Mouse (Mus musculus): Measurements from ENCODE around the gene Cacng6. TPM values are rescaled to one million over a fixed set of nuclear protein-coding genes. Genes with fewer than 3 reads are reported as not detected.

The Cacng6 gene
- polyA plus RNA-seq, 1 experiment from 2014 or later = 0.44 TPM

GRCm38 (mm10) chr7:3447026-3447425 is 23.0 kb downstream of the Cacng6 start:
- H3K9me3 ChIP-seq (ENCODE audit: control insufficient read depth, low read length) = no peaks in the 10 kb centered on the region
- H3K4me1 ChIP-seq (replicated peaks; ENCODE audit: control insufficient read depth, insufficient read depth, low read length) = no peaks in the 10 kb centered on the region
- no peak for DNase-seq (ENCODE audit: low spot score)
- 80% methylated on average over 4 of the region's 4 CpGs for WGBS
- no peak overlapping the region for H3K4me3 ChIP-seq (ENCODE audit: low read depth, low read length)
- H3K4me2 ChIP-seq (ENCODE audit: low read depth, low read length, severe bottlenecking) = no peak overlapping the region
- H3K27ac ChIP-seq (ENCODE audit: low read depth, low read length) = no peak overlapping the region
- no peaks in the 10 kb centered on the region for H3K36me3 ChIP-seq (ENCODE audit: control insufficient read depth, insufficient read depth, low read length)
- ATAC-seq (replicated peaks; ENCODE audit: low FRiP score) = no peak
- H3K9ac ChIP-seq (ENCODE audit: low read length) = no peak overlapping the region
- H3K27me3 ChIP-seq (ENCODE audit: control insufficient read depth, insufficient read depth, low read length) = no peaks in the 10 kb centered on the region

- Histone ChIP-seq H3K4me3 (ENCODE audit: low read depth, low read length) (no peak overlapping the region), H3K27ac (ENCODE audit: low read depth, low read length) (no peak overlapping the region), H3K9ac (ENCODE audit: low read length) (no peak overlapping the region), H3K9me3 (ENCODE audit: control insufficient read depth, low read length) (no peaks in the 10 kb centered on the region), H3K4me1 (replicated peaks; ENCODE audit: control insufficient read depth, insufficient read depth, low read length) (no peaks in the 10 kb centered on the region), H3K4me2 (ENCODE audit: low read depth, low read length, severe bottlenecking) (no peak overlapping the region), H3K27me3 (ENCODE audit: control insufficient read depth, insufficient read depth, low read length) (no peaks in the 10 kb centered on the region), H3K36me3 (ENCODE audit: control insufficient read depth, insufficient read depth, low read length) (no peaks in the 10 kb centered on the region)
- ATAC-seq (replicated peaks; ENCODE audit: low FRiP score) (peak; percentile 71; the same call in 1 of the 2 replicates), DNase-seq (ENCODE audit: low spot score) (peak; percentile 89)
- 25% methylated on average over 15 of the region's 15 CpGs for WGBS
These were observed 24.9 kb downstream of the Cacng6 start for GRCm38 (mm10) chr7:3448737-3449454.

GRCm38 (mm10) chr7:3450671-3451070 is 26.7 kb downstream of the Cacng6 start:
- ATAC-seq (replicated peaks; ENCODE audit: low FRiP score) = no peak
- Histone ChIP-seq H3K27ac (ENCODE audit: low read depth, low read length) (no peak overlapping the region), H3K27me3 (ENCODE audit: control insufficient read depth, insufficient read depth, low read length) (no peaks in the 10 kb centered on the region), H3K4me1 (replicated peaks; ENCODE audit: control insufficient read depth, insufficient read depth, low read length) (no peaks in the 10 kb centered on the region), H3K9me3 (ENCODE audit: control insufficient read depth, low read length) (no peaks in the 10 kb centered on the region), H3K36me3 (ENCODE audit: control insufficient read depth, insufficient read depth, low read length) (no peaks in the 10 kb centered on the region), H3K4me3 (ENCODE audit: low read depth, low read length) (no peak overlapping the region), H3K4me2 (ENCODE audit: low read depth, low read length, severe bottlenecking) (no peak overlapping the region), H3K9ac (ENCODE audit: low read length) (no peak overlapping the region)
- 66% methylated on average over 5 of the region's 5 CpGs for WGBS
- no peak for DNase-seq (ENCODE audit: low spot score)

- Histone ChIP-seq H3K4me2 (ENCODE audit: low read depth, low read length, severe bottlenecking) (no peak overlapping the region), H3K9ac (ENCODE audit: low read length) (no peak overlapping the region), H3K9me3 (ENCODE audit: control insufficient read depth, low read length) (no peaks in the 10 kb centered on the region), H3K36me3 (ENCODE audit: control insufficient read depth, insufficient read depth, low read length) (no peaks in the 10 kb centered on the region), H3K27me3 (ENCODE audit: control insufficient read depth, insufficient read depth, low read length) (no peaks in the 10 kb centered on the region), H3K27ac (ENCODE audit: low read depth, low read length) (no peak overlapping the region), H3K4me1 (replicated peaks; ENCODE audit: control insufficient read depth, insufficient read depth, low read length) (no peaks in the 10 kb centered on the region), H3K4me3 (ENCODE audit: low read depth, low read length) (no peak overlapping the region)
- 60% methylated on average over 6 of the region's 6 CpGs for WGBS
- ATAC-seq (replicated peaks; ENCODE audit: low FRiP score) (no peak), DNase-seq (ENCODE audit: low spot score) (no peak)
These were observed 27.2 kb downstream of the Cacng6 start for GRCm38 (mm10) chr7:3451161-3451560.

- Histone ChIP-seq H3K36me3 (ENCODE audit: control insufficient read depth, insufficient read depth, low read length) (no peaks in the 10 kb centered on the region), H3K27me3 (ENCODE audit: control insufficient read depth, insufficient read depth, low read length) (no peaks in the 10 kb centered on the region), H3K27ac (ENCODE audit: low read depth, low read length) (no peak overlapping the region), H3K4me3 (ENCODE audit: low read depth, low read length) (no peak overlapping the region), H3K9me3 (ENCODE audit: control insufficient read depth, low read length) (no peaks in the 10 kb centered on the region), H3K4me1 (replicated peaks; ENCODE audit: control insufficient read depth, insufficient read depth, low read length) (no peaks in the 10 kb centered on the region), H3K9ac (ENCODE audit: low read length) (no peak overlapping the region), H3K4me2 (ENCODE audit: low read depth, low read length, severe bottlenecking) (no peak overlapping the region)
- DNase-seq (ENCODE audit: low spot score) (no peak), ATAC-seq (replicated peaks; ENCODE audit: low FRiP score) (no peak)
- WGBS = 66% methylated on average over 12 of the region's 12 CpGs
These were observed 29.0 kb downstream of the Cacng6 start for GRCm38 (mm10) chr7:3452821-3453485.

- Histone ChIP-seq H3K4me1 (replicated peaks; ENCODE audit: control insufficient read depth, insufficient read depth, low read length) (no peaks in the 10 kb centered on the region), H3K9ac (ENCODE audit: low read length) (no peak overlapping the region), H3K27ac (ENCODE audit: low read depth, low read length) (no peak overlapping the region), H3K4me2 (ENCODE audit: low read depth, low read length, severe bottlenecking) (no peak overlapping the region), H3K36me3 (ENCODE audit: control insufficient read depth, insufficient read depth, low read length) (no peaks in the 10 kb centered on the region), H3K9me3 (ENCODE audit: control insufficient read depth, low read length) (no peaks in the 10 kb centered on the region), H3K27me3 (ENCODE audit: control insufficient read depth, insufficient read depth, low read length) (no peaks in the 10 kb centered on the region), H3K4me3 (ENCODE audit: low read depth, low read length) (no peak overlapping the region)
- ATAC-seq (replicated peaks; ENCODE audit: low FRiP score) = no peak
- WGBS = 57% methylated on average over 11 of the region's 11 CpGs
- peak; percentile 42 for DNase-seq (ENCODE audit: low spot score)
These were observed 29.6 kb downstream of the Cacng6 start for GRCm38 (mm10) chr7:3453486-3454183.

- Histone ChIP-seq H3K36me3 (ENCODE audit: control insufficient read depth, insufficient read depth, low read length) (no peaks in the 10 kb centered on the region), H3K4me1 (replicated peaks; ENCODE audit: control insufficient read depth, insufficient read depth, low read length) (no peaks in the 10 kb centered on the region), H3K9me3 (ENCODE audit: control insufficient read depth, low read length) (no peaks in the 10 kb centered on the region), H3K27ac (ENCODE audit: low read depth, low read length) (no peak overlapping the region), H3K9ac (ENCODE audit: low read length) (no peak overlapping the region), H3K27me3 (ENCODE audit: control insufficient read depth, insufficient read depth, low read length) (no peaks in the 10 kb centered on the region), H3K4me2 (ENCODE audit: low read depth, low read length, severe bottlenecking) (no peak overlapping the region), H3K4me3 (ENCODE audit: low read depth, low read length) (no peak overlapping the region)
- ATAC-seq (replicated peaks; ENCODE audit: low FRiP score) (no peak), DNase-seq (ENCODE audit: low spot score) (peak; percentile 9)
- 97% methylated on average over 10 of the region's 10 CpGs for WGBS
These were observed 33.3 kb downstream of the Cacng6 start for GRCm38 (mm10) chr7:3457111-3457840.

- WGBS = 76% methylated on average over 9 of the region's 9 CpGs
- no peaks in the 10 kb centered on the region for H3K4me1 ChIP-seq (replicated peaks; ENCODE audit: control insufficient read depth, insufficient read depth, low read length)
- no peaks in the 10 kb centered on the region for H3K9me3 ChIP-seq (ENCODE audit: control insufficient read depth, low read length)
- H3K36me3 ChIP-seq (ENCODE audit: control insufficient read depth, insufficient read depth, low read length) = no peaks in the 10 kb centered on the region
- no peak overlapping the region for H3K4me2 ChIP-seq (ENCODE audit: low read depth, low read length, severe bottlenecking)
- H3K4me3 ChIP-seq (ENCODE audit: low read depth, low read length) = no peak overlapping the region
- H3K27ac ChIP-seq (ENCODE audit: low read depth, low read length) = no peak overlapping the region
- ATAC-seq (replicated peaks; ENCODE audit: low FRiP score) (no peak), DNase-seq (ENCODE audit: low spot score) (no peak)
- H3K9ac ChIP-seq (ENCODE audit: low read length) = no peak overlapping the region
- H3K27me3 ChIP-seq (ENCODE audit: control insufficient read depth, insufficient read depth, low read length) = no peaks in the 10 kb centered on the region
These were observed 33.8 kb downstream of the Cacng6 start for GRCm38 (mm10) chr7:3457841-3458217.

Measured in forebrain, embryonic 11.5 days (tissue).